Comparison of ENCODE assay signal across 9 mouse cellular contexts in genomic region chr3:108285078-108285711, GRCm38 (mm10). TPM values are rescaled to one million over a fixed set of nuclear protein-coding genes. Genes with fewer than 3 reads are reported as not detected.
DNase-seq lines count a peak whose midpoint lies in the region; ATAC-seq and TF ChIP-seq lines count a peak whose summit lies in the region.
"Had no signal": no experiment of that assay in that cellular context is flagged by ENCODE, and none has a peak within 500 bp of the region (broad histone marks: within the 10 kb centered on the region; RNA-seq: fewer than 3 reads in every experiment).

No protein-coding gene starts in this region.

- peak overlapping the region; percentile 96 for H3K4me2 ChIP-seq in intestine, embryonic 16.5 days (ENCODE audit: low read depth, low read length)
- H3K4me2 ChIP-seq in myocyte (ENCODE audit: low read depth), result peak overlapping the region; percentile 36

- intact Hi-C loops in left cerebral cortex, postnatal 36 days (cut with DNase I), result loop anchor here (5.0 kb wide), 1 partner anchor 42 kb away; no protein-coding TSS in a partner anchor

- H3K4me1 ChIP-seq in forebrain, embryonic 10.5 days, result peaks cover 69% of the 10 kb centered on the region
- H3K4me1 ChIP-seq in intestine, embryonic 16.5 days (ENCODE audit: control insufficient read depth, insufficient read depth, low read length), result peaks cover 48% of the 10 kb centered on the region

- ATAC-seq in intestine, embryonic 16.5 days, result no peak
- ATAC-seq in cerebellum, adult (ENCODE audit: insufficient number of reproducible peaks, low FRiP score, low TSS enrichment), result no peak

- H3K9me3 ChIP-seq in forebrain, embryonic 10.5 days, result no peaks in the 10 kb centered on the region
- H3K9me3 ChIP-seq in intestine, embryonic 16.5 days (ENCODE audit: control insufficient read depth, low read length), result no peaks in the 10 kb centered on the region

- no peak for TF ChIP-seq POLR2A in myocyte (IDR thresholded peaks at IDR 0.05; ENCODE audit: insufficient read length, low read depth)

- 62% methylated on average over 4 of the region's 4 CpGs for WGBS in forebrain, embryonic 10.5 days
- 55% methylated on average over 4 of the region's 4 CpGs for WGBS in intestine, embryonic 16.5 days

- peak overlapping the region; percentile 82; the same call in 1 of the 2 replicates for H3K9ac ChIP-seq in intestine, embryonic 16.5 days (ENCODE audit: low read depth, low read length)

- peaks cover 5% of the 10 kb centered on the region for H3K36me3 ChIP-seq in forebrain, embryonic 10.5 days (replicated peaks)
- H3K36me3 ChIP-seq in intestine, embryonic 16.5 days (ENCODE audit: control insufficient read depth, insufficient read depth, low read length), result no peaks in the 10 kb centered on the region
- no peaks in the 10 kb centered on the region for H3K36me3 ChIP-seq in myocyte (ENCODE audit: control insufficient read depth, insufficient read depth)

- TF ChIP-seq CTCF in layer of hippocampus, adult 2 months (conservative IDR thresholded peaks at IDR 0.05), result no peak

- DNase-seq in layer of hippocampus, adult 2 months (ENCODE audit: low spot score in 2 of 2), result no peak
- no peak for DNase-seq in layer of hippocampus, postnatal 25 days (ENCODE audit: extremely low spot score in 1 of 2, low spot score in 1 of 2)
- no peak for DNase-seq in forebrain, embryonic 10.5 days (ENCODE audit: extremely low spot score, low spot score)
- no peak for DNase-seq in left cerebral cortex, postnatal 36 days (ENCODE audit: low spot score in 2 of 2)
- DNase-seq in frontal cortex, postnatal 36 days (ENCODE audit: low spot score in 2 of 2), result no peak
- DNase-seq: cerebellum, adult 11 months had no signal

- no peaks in the 10 kb centered on the region for H3K79me2 ChIP-seq in myocyte (ENCODE audit: control insufficient read depth, insufficient read depth)

- H3ac ChIP-seq in myocyte (ENCODE audit: control insufficient read depth, insufficient read length), result no peak overlapping the region

- peak overlapping the region; percentile 71 for H3K4me3 ChIP-seq in layer of hippocampus, adult 2 months
- H3K4me3 ChIP-seq in forebrain, embryonic 10.5 days, result peak overlapping the region; percentile 94
- peak overlapping the region; percentile 85 for H3K4me3 ChIP-seq in intestine, embryonic 16.5 days (ENCODE audit: low read length)
- H3K4me3 ChIP-seq in myocyte, result no peak overlapping the region

- no peaks in the 10 kb centered on the region for H3K27me3 ChIP-seq in forebrain, embryonic 10.5 days (ENCODE audit: poor library complexity, severe bottlenecking)
- no peaks in the 10 kb centered on the region; the same call in 1 of the 2 replicates for H3K27me3 ChIP-seq in intestine, embryonic 16.5 days (replicated peaks; ENCODE audit: control insufficient read depth, insufficient read depth, low read length)
- peaks cover 29% of the 10 kb centered on the region for H3K27me3 ChIP-seq in myocyte (ENCODE audit: control insufficient read depth, insufficient read depth, insufficient read length)

- peak overlapping the region; percentile 92 for H3K27ac ChIP-seq in layer of hippocampus, adult 2 months
- H3K27ac ChIP-seq in forebrain, embryonic 10.5 days, result no peak overlapping the region
- H3K27ac ChIP-seq in intestine, embryonic 16.5 days (ENCODE audit: low read length), result no peak overlapping the region

TF ChIP-seq in myocyte, 11 proteins besides CTCF, POLR2A, EP300 and RAD21:
- no peak for TF ChIP-seq CEBPB (IDR thresholded peaks at IDR 0.05; ENCODE audit: insufficient read depth, poor library complexity, severe bottlenecking)
- TF ChIP-seq MAX (IDR thresholded peaks at IDR 0.05; ENCODE audit: low read depth), result no peak
- TF ChIP-seq USF1 (IDR thresholded peaks at IDR 0.05; ENCODE audit: low read depth), result no peak
- TF ChIP-seq MYOG (IDR thresholded peaks at IDR 0.05; ENCODE audit: control insufficient read depth in 1 of 3, insufficient read depth in 1 of 3, insufficient read length in 2 of 3, low read depth in 2 of 3), result no peak
- no peak for TF ChIP-seq TCF12 (IDR thresholded peaks at IDR 0.05; ENCODE audit: insufficient read depth, poor library complexity, severe bottlenecking)
- no peak for TF ChIP-seq MYOD1 (IDR thresholded peaks at IDR 0.05; ENCODE audit: control insufficient read depth in 1 of 3, insufficient read length in 2 of 3, low read depth in 2 of 3)
- TF ChIP-seq E2F4 (IDR thresholded peaks at IDR 0.05; ENCODE audit: insufficient read depth), result no peak

RNA-seq across cellular contexts. Expression of gene Sort1, which starts 1.3 kb away (rescaled TPM):
- total RNA-seq in layer of hippocampus, adult 2 months (2021), result 100 to 1,000 TPM; 360 to 361 TPM
- 100 to 1,000 TPM; 349 to 354 TPM for total RNA-seq in layer of hippocampus, postnatal 25 days (2021)
- 9.7 and 10.5 TPM in 2 replicates for polyA plus RNA-seq in forebrain, embryonic 10.5 days (2016; fragmentation: Nextera tagmentation; extraction: Ambion mirVana)
- polyA plus RNA-seq in intestine, embryonic 16.5 days (2015; fragmentation: Nextera tagmentation; extraction: Ambion mirVana), result 3.7 and 4.3 TPM in 2 replicates
- polyA plus RNA-seq in myocyte (2012; fragmentation: generic; extraction: Trizol), result 6.0 TPM
- total RNA-seq in left cerebral cortex, postnatal 36 days (2021), result 100 to 1,000 TPM; 299 to 314 TPM

RNA-seq across cellular contexts. Expression of gene Psma5, which starts 28.5 kb away (rescaled TPM):
- total RNA-seq in layer of hippocampus, adult 2 months (2021), result 10 to 100 TPM; 68.2 to 76.8 TPM
- 10 to 100 TPM; 67.7 to 79.0 TPM for total RNA-seq in layer of hippocampus, postnatal 25 days (2021)
- polyA plus RNA-seq in forebrain, embryonic 10.5 days (2016; fragmentation: Nextera tagmentation; extraction: Ambion mirVana), result 353 and 358 TPM in 2 replicates
- polyA plus RNA-seq in intestine, embryonic 16.5 days (2015; fragmentation: Nextera tagmentation; extraction: Ambion mirVana), result 249 and 278 TPM in 2 replicates
- polyA plus RNA-seq in myocyte (2012; fragmentation: generic; extraction: Trizol), result 191 TPM
- total RNA-seq in left cerebral cortex, postnatal 36 days (2021), result 10 to 100 TPM; 68.7 to 77.3 TPM

RNA-seq across cellular contexts. Expression of gene Sypl2, which starts 58.7 kb away (rescaled TPM):
- 1 to 10 TPM; 2.0 to 3.0 TPM for total RNA-seq in layer of hippocampus, adult 2 months (2021)
- total RNA-seq in layer of hippocampus, postnatal 25 days (2021), result 1 to 10 TPM; 2.9 to 3.6 TPM
- 0.98 and 1.0 TPM in 2 replicates for polyA plus RNA-seq in forebrain, embryonic 10.5 days (2016; fragmentation: Nextera tagmentation; extraction: Ambion mirVana)
- 0.24 and 0.28 TPM in 2 replicates for polyA plus RNA-seq in intestine, embryonic 16.5 days (2015; fragmentation: Nextera tagmentation; extraction: Ambion mirVana)
- 0.28 TPM for polyA plus RNA-seq in myocyte (2012; fragmentation: generic; extraction: Trizol)
- 1 to 10 TPM; 1.0 to 1.9 TPM for total RNA-seq in left cerebral cortex, postnatal 36 days (2021)
